Mouse (Mus musculus) c-Kit-positive CD71-negative TER-119-negative erythroid progenitor cells, embryonic 14.5 days (primary cell): Measurements from ENCODE around the gene Tmem229b.
"Not testable (repeated sequence)": the region's sequence is repeated elsewhere in the genome, so short reads cannot be mapped to it uniquely, and the experiment has no call there.

ENCODE experiments used
- DNase-seq: peaks from one replicate; pipeline ENCODE4 v3.0.0-alpha.2; 2013; ENCODE audit warnings: low read depth

The Tmem229b gene

DNA sequence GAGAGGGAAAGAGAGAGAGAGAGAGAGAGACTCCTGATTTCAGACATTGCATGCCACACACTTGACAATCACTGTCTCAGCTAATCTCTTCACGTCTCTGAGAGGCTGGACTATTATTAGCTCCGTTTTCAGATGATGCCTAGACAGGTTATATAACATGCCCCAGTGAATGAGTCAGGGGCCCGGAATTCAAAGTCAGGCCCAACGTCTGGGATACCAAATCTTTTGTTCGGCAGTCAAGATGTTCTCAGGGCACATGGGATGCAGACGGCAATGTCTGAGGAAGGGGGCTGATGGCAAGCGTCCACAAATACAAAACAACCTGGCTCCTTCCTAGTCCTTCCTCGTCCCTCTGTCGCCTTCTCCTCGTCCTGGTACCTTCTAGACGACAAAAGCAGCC is 55.4 kb downstream of the Tmem229b start:
- no peak for DNase-seq

DNA sequence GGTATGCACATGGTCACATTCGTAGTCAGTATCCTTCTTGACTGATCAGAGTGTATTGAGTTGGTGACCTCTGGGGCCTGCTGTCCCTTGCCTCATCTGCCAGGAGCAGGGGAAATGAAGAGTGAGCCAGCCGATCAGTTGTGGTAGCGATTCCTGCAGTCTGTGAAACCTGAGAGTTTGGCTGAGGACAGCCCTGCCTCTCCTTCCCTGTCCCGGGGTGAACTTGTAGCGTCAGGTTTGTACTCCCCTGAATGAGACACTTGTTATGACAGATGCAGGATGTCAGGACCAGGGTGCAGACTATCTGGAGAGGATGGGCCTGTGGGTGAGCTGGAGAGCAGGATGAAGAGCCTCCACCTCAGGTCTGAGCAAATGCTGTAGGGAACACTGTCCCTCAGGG is 59.8 kb downstream of the Tmem229b start:
- DNase-seq: no peak

DNA sequence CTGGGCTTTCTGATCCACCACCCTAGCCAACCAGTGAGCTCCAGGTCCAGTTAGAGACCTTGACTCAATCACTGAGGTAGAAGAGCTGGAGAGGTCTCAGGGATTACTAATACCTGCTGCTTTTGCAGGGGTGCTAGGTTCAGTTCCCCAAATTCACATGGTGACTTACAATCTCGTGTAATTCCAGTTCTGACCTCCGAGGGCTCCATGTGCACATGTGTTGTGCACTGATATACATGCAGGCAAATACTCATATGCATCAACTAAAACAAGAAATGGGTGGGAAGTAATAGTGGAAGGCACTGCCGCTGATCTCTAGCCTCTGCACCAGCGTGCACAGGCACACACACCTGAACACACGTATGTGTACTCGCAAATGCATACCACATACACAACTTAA is 60.3 kb downstream of the Tmem229b start:
- DNase-seq: peak; percentile 12

DNA sequence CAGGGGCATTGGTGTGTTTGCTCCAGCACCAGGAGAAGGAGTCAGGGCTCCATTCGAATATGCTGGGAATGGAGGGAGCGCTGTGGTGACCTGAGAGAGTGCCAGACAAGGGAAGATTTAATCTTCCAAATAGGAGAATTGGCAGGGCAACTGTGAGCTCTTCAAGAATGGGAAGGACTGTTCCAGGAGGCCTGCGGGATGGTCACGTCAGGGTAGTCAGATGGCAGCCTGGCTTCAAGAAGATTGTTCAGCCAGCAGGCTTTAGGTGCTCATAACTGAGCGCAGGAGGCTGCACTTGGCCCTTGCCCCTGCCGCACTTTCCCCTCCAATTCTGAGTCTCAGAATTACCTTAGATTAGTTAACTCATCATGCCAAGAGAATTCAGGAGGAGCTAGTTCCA is 64.5 kb downstream of the Tmem229b start:
- no peak for DNase-seq

DNA sequence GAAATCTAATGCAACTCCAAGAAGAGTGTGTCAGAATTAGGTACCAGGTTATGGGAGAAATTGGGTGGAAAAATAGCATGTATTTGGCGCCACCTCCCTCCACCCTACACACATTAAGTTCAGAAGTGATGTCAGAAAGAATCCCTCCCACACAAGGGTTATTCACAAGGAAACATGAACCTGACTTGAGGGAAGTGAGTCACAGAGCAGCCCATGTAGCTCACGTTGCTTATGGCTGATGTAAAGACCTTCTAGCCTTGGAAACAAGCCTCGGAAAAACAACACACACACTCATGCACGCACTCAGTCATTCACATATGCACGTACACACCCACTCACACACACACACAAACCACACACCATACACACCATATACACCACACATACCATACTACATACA is 67.3 kb downstream of the Tmem229b start:
- DNase-seq: no peak

DNA sequence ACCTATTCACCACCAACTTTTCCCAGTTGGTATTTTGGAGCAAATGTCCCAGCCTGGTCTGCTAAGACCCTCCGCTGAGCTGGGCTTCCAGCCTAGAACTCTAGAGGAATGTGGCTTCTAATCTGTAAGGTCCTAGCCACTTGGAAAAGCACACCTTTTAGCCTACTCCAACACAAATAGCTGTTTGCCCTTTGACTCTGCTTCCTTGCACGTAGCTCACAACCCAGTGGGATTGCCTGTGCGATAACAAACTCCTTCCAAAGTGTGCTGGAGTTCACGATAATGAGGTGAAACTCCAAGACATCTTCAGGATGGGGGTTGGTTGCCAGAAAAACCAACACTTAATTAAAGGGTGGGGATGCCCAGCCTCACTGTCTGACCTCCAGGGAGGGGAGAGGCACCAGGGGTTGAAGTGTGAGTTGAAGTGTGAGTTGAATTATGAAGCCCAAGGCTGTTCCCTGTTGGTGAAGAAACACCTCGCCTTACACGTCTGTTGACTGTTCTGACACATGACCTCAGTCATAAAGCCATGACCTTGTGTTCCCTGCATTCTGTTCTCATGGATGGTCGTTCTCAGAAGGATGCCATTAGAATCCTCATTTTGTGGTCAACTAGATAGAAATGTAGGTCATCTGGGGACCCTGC is 67.9 kb downstream of the Tmem229b start:
- no peak for DNase-seq

DNA sequence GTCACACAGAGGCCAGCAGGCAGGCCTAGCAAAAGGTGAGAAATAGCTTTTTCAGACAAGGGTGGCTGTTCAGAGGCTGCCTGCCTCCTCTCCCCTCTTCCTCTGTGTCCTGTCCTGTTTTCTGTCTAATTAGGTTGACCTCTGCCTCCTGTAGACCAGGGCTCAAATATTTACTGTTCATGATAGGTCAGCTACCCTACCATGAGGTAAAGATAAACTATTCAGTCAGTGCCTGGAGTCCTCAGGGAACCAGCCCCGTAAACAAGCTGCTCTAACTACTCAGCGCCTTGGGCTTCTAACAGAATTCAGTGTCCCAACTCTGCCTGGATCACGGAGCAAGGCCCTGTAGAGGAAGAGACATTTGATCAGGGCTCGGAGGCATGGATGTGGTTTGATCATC is 70.9 kb downstream of the Tmem229b start:
- no peak for DNase-seq

DNA sequence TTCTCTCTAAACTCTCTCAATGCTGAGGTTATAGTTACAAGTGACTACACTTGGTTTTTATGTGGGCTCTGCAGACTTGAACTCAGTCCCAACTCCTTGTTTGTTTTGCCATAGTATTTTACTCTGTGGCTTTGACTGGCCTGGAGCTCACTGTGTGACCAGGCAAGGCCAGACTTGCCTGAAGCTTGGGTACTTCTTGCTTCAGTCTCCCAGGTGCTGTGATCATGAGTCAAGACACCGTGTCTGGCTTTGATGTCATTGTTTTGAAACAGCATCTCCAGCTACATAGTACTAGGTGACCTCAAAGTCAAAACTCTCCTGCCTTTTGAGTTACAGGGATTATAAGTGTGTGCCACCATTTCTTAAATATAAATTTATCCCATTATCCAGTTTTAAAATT is 77.5 kb downstream of the Tmem229b start:
- DNase-seq: no peak

DNA sequence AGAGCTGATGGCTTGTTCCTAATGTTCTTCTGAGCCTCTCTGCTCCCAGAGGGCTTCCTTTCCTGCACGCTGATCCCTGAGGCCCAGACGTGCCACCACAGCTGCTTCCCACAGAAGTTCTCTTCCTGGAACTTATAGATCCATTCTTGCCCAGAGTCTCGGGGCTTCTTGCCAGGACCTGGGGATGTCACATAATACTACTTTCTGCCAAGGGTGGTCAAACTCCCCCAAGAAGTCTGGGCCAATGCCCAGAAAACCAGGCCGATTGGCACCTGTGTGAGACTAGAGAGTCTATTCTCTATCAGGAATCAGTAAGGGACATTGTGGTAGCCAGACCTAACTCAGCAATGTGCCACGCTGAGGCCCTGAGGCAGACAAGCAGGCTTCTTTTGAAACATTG is 80.1 kb downstream of the Tmem229b start:
- DNase-seq: no peak

DNA sequence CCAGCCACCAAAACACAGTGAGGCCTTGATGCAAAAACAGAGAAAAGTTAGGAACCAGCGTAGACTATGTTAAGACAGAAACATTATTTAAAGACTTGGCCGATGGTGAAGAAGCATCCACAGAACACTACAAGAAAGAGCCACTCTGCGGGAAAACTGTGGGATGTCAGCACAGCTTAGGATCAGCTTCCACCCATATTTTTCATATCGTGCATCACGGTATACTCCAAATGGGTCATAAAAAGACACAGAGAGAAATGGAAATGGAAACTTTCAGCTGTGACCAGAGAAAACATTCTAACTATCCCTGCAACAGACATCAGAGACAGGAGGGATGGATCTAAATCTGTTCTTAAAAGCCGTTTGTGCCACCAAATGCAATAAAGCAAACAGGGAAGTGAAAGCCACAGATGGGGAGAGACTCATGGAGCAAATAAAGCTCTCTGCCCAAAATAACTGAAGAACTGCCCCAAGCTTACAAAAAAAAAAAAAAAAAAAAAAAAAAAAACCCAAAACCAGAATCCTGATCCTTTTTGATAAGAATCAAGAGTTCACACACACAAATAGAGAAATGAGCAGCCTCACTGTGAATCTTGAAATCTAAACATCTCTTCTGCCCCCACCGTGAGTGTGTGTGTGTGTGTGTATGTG is 83.8 kb downstream of the Tmem229b start:
- no peak for DNase-seq

DNA sequence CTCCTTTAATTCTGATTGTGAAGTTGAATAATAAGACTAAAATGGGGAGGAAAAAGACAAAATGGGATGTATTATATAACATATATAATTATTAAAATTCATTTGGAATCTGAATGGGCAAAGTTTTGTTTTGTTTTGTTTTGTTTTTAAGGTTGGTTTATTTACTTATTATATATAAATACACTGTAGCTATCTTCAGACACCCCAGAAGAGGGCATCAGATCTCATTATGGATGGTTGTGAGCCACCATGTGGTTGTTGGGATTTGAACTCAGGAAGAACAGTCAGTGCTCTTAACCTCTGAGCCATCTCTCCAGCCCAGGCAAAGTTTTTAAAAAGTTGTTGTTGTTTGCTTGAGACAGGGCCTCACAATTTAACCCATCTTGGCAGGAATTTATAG is 84.5 kb downstream of the Tmem229b start:
- not testable (repeated sequence) for DNase-seq

DNA sequence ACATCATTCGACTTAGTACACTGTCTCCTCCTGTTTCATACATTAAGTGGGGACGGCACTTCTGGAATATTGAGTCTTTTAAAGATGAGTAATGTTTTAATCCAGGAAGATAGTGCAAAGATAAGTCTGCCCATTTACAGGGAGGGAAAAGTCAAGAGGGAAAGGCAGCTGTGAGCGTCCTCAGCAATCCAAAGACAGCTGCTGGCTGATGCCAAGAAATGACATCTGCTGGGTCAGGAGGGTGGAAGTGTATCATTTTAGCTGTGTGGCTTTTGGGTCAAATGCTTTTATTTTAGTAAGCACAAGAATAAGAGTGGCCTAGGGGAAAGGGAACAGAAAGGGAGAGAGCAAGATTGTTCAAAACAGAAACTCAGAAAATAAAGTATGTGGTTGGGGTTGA is 85.4 kb downstream of the Tmem229b start:
- no peak for DNase-seq

DNA sequence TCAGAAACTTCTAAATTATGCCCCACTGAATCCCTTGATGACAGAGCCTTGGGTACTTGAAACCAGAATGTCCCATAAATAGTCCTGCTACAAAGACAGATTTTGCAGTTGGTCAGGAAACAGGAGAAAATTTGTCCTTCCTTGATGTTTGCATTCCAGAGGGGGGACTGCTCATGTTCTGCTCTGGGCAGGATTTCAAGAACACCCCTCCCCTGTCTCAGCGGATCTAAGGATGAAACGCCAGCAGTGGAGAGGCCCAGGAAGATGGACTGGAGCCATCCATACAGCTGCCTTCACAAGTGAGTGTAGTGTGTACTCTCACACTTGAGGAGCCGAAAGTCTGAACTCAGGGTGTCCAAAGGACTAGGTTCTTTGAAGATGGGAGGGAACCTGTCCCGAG is 86.0 kb downstream of the Tmem229b start:
- no peak for DNase-seq

DNA sequence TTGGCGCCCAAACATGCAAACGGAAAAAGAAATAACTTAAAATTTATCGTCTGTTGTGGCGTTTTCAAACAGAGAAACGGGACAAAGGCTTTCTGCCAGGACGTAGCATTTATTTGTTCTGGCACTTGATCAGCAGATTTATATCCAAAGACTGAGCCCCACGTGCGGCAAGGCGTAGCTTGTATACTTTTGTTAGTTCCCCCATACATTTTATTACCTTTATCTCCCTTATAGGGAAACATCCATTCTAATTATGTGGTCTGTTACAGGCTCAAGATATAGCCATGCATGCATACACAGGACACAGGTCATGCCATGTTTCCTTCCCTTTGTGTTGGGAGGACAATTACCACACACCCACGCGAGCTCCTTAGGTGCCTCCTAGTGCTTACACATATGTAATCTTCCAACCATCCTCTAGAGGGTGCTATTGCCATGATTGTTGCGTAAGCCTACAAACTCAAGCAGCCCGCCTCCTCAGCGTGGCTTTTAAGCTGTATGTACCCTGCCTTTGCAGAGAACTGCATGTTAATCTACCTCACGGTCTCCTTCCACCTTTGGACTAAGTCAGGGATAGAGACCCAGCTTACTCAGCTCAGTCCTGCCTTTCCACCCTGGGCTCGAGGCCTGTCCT is 88.2 kb downstream of the Tmem229b start:
- DNase-seq: peak; percentile 63

DNA sequence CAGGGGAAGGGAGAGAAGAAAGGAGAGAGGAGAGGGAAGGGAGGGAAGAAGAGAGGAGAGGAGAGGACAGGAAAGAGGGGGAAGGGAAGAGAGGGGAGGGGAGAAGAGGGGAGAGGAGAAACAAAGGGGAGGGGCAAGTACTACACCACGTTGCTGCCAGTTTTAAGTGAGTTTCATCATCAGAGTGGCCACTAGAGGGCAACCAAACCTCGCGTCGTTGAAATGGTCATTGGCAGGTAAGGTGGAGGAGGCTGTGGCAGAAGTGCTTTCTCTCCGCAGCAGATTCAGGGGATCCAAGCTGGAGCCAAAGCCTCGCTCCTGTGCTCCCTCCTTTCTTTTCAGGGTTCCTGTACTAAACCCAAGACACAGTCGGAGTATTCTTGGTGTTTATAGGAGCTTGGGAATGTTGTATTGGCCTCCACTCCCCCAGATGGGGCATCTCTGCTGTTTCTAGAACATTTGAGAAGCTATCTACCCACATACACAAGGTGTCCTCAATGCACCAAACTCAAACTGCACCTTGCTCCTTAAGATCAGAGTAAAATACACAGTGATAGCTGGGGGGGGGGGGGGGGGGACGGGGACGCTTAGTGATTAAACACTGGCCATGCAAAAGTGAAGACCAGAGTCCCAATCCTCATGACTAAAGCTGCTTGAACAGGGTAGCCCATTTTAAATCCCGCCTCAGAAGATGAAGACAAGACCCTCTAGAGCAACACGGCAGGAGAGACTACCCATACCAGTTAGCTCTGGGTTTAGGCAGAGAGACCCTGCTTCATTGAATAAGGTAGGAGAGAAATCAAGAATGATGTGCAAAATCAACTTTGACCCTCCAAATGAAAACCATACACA is 89.0 kb downstream of the Tmem229b start:
- DNase-seq: peak; percentile 89

DNA sequence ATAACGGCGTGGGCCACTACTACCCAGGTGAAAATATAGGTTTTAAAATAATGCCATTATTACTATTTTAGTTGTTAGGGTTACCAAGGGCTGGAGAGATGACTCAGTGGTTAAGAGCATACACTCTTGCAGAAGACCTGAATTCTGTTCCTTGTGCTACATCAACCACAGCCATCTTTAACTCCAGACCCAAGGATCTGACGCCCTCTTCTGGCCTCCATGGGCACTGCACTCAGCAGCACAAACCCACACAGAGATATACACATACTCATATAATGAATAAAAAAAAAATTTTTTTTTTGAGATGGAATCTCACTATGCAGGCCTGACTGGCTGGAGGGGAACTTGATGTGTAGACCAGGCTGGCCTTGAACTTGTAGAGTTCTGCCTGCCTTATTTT is 91.1 kb downstream of the Tmem229b start:
- no peak for DNase-seq

DNA sequence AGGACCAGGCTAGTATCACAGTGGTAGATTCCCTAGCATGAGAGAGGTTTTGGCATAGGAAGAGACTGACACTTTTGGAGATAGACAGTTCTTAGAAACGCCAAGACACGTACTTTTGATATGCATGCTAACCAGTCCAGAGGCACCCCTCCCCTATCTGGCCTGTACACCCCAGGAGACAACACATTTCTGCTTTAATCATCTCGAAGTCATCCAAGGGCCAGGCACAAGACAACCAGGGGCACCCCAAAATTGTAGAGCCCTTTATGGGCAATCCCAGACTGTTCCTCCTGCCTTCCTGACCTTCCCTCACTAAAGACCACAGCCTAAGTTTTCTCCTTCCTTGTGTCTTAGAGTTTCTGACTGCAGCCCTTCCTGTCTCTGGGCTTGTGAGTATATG is 91.9 kb downstream of the Tmem229b start:
- DNase-seq: no peak

DNA sequence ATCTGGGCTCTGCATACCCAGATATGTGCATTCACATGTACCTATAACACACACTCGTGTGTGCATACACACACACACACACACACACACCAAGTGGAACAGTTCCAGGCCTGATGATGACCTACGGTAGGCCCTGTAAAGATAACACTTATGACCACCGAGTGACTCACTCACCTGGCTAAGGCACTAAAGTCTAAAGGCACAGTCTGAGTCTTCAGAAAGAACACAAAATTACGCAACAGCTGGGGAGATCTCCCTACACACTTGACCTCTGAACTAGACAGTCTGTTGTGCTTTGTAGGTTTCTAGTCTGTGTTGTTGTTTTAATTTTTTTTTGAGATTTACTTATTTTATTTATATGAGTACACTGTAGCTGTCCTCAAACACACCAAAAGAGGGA is 93.0 kb downstream of the Tmem229b start:
- DNase-seq: no peak
